Mouse (Mus musculus) liver, embryonic 16.5 days (tissue): ENCODE measurements around the gene BC051019. TPM values are rescaled to one million over a fixed set of nuclear protein-coding genes. Genes with fewer than 3 reads are reported as not detected.

ENCODE experiments used
- ATAC-seq: fragments of 200-750 bp; cut with Nextera tagmentation; 2 replicates; pipeline ENCODE4 v1.8.0; 2017; ENCODE audit warnings: low read depth, mild to moderate bottlenecking, moderate number of reproducible peaks, moderate library complexity
- H3K27ac ChIP-seq: fragments of 300-500 bp; sonication (generic); 2 replicates; pipeline ENCODE4 v1.5.1; 2014; ENCODE audit warnings: mild to moderate bottlenecking, low read length
- H3K27me3 ChIP-seq: fragments of 300-500 bp; sonication (generic); 2 replicates; pipeline ENCODE4 v1.6.1; 2014; ENCODE audit warnings: low read depth, low read length, mixed read lengths; ENCODE audit not compliant: control insufficient read depth, insufficient read depth
- H3K36me3 ChIP-seq: fragments of 300-500 bp; sonication (generic); 2 replicates; pipeline ENCODE4 v1.6.1; 2014; ENCODE audit warnings: mild to moderate bottlenecking; ENCODE audit not compliant: control insufficient read depth, insufficient read depth
- H3K4me1 ChIP-seq: fragments of 300-500 bp; sonication (generic); 2 replicates; pipeline ENCODE4 v1.6.1; 2014; ENCODE audit warnings: low read depth, low read length, mixed read lengths; ENCODE audit not compliant: control insufficient read depth
- H3K4me2 ChIP-seq: fragments of 300-500 bp; sonication (generic); 2 replicates; pipeline ENCODE4 v1.6.1; 2014; ENCODE audit warnings: low read depth, low read length, mixed read lengths
- H3K4me3 ChIP-seq: fragments of 300-500 bp; sonication (generic); 2 replicates; pipeline ENCODE4 v1.5.1; 2014; ENCODE audit warnings: low read depth, mild to moderate bottlenecking, low read length
- H3K9ac ChIP-seq: fragments of 300-500 bp; sonication (generic); 2 replicates; pipeline ENCODE4 v1.6.1; 2014; ENCODE audit warnings: low read depth, low read length
- H3K9me3 ChIP-seq: fragments of 300-500 bp; sonication (generic); replicated peaks from 2 replicates; pipeline ENCODE4 v1.6.1; 2016; ENCODE audit warnings: low read length; ENCODE audit not compliant: control insufficient read depth
- WGBS: fragments of 180-500 bp; shearing (Covaris S2); extraction: QIAGEN DNeasy Blood & Tissue Kit; methylation state at CpG from one replicate; pipeline ENCODE4 v1.1.7; 2014; ENCODE audit not compliant: insufficient replicate concordance; 5-methylcytosine and 5-hydroxymethylcytosine counted together
- polyA plus RNA-seq: library from polyadenylated mRNA; unstranded; fragments of >200 nt; fragmentation: Nextera tagmentation; extraction: Ambion mirVana; gene quantifications from 2 replicates; pipeline ENCODE4 v1.2.1, GENCODE M21; 2015

BC051019 gene
- polyA plus RNA-seq, 1 experiment from 2014 or later: 0.07 TPM

- Histone ChIP-seq H3K4me3 (no peak overlapping the region), H3K4me1 (no peaks in the 10 kb centered on the region), H3K27me3 (no peaks in the 10 kb centered on the region), H3K36me3 (no peaks in the 10 kb centered on the region), H3K4me2 (no peak overlapping the region), H3K27ac (no peak overlapping the region), H3K9ac (no peak overlapping the region), H3K9me3 (no peaks in the 10 kb centered on the region; the same call in 1 of the 2 replicates)
- no peak for ATAC-seq
- 49% methylated on average over 9 of the region's 9 CpGs for WGBS
These were observed 4.4 kb downstream of the BC051019 start for GRCm38 (mm10) chr7:109719286-109719685.

- H3K9ac ChIP-seq: no peak overlapping the region
- no peak overlapping the region for H3K4me3 ChIP-seq
- no peak overlapping the region for H3K4me2 ChIP-seq
- H3K4me1 ChIP-seq: no peaks in the 10 kb centered on the region
- WGBS: 74% methylated on average over 2 of the region's 2 CpGs
- H3K36me3 ChIP-seq: peaks cover 12% of the 10 kb centered on the region
- H3K27me3 ChIP-seq: no peaks in the 10 kb centered on the region
- no peak for ATAC-seq
- no peaks in the 10 kb centered on the region for H3K9me3 ChIP-seq
- no peak overlapping the region for H3K27ac ChIP-seq
These were observed 10.1 kb downstream of the BC051019 start for GRCm38 (mm10) chr7:109713434-109713982.

GRCm38 (mm10) chr7:109712198-109712597 is 11.5 kb downstream of the BC051019 start:
- WGBS: 87% methylated on average over 7 of the region's 7 CpGs
- Histone ChIP-seq H3K36me3 (peaks cover 12% of the 10 kb centered on the region), H3K4me3 (no peak overlapping the region), H3K27ac (no peak overlapping the region), H3K9ac (no peak overlapping the region), H3K9me3 (no peaks in the 10 kb centered on the region), H3K27me3 (no peaks in the 10 kb centered on the region), H3K4me1 (no peaks in the 10 kb centered on the region; the same call in 1 of the 2 replicates), H3K4me2 (no peak overlapping the region)
- no peak for ATAC-seq

- Histone ChIP-seq H3K4me2 (no peak overlapping the region), H3K27me3 (no peaks in the 10 kb centered on the region), H3K4me3 (no peak overlapping the region), H3K4me1 (no peaks in the 10 kb centered on the region; the same call in none of the 2 replicates), H3K36me3 (peaks cover 12% of the 10 kb centered on the region), H3K9ac (no peak overlapping the region), H3K9me3 (no peaks in the 10 kb centered on the region), H3K27ac (no peak overlapping the region)
- ATAC-seq: no peak
- WGBS: 50% methylated on average over 1 of the region's 1 CpGs
These were observed 13.6 kb downstream of the BC051019 start for GRCm38 (mm10) chr7:109710069-109710468.

- Histone ChIP-seq H3K27me3 (no peaks in the 10 kb centered on the region), H3K9me3 (no peaks in the 10 kb centered on the region), H3K4me2 (no peak overlapping the region), H3K36me3 (peaks cover 12% of the 10 kb centered on the region), H3K4me1 (peaks cover 5% of the 10 kb centered on the region), H3K27ac (no peak overlapping the region), H3K9ac (no peak overlapping the region), H3K4me3 (no peak overlapping the region)
- 49% methylated on average over 3 of the region's 3 CpGs for WGBS
- ATAC-seq: no peak
These were observed 14.7 kb downstream of the BC051019 start for GRCm38 (mm10) chr7:109708961-109709382.

GRCm38 (mm10) chr7:109707023-109707785 is 16.4 kb downstream of the BC051019 start:
- ATAC-seq: no peak
- no peaks in the 10 kb centered on the region for H3K27me3 ChIP-seq
- peaks cover 11% of the 10 kb centered on the region for H3K36me3 ChIP-seq
- no peak overlapping the region for H3K9ac ChIP-seq
- no peaks in the 10 kb centered on the region for H3K9me3 ChIP-seq
- peaks cover 12% of the 10 kb centered on the region for H3K4me1 ChIP-seq
- H3K27ac ChIP-seq: no peak overlapping the region
- H3K4me2 ChIP-seq: no peak overlapping the region
- 36% methylated on average over 4 of the region's 4 CpGs for WGBS
- H3K4me3 ChIP-seq: no peak overlapping the region

- Histone ChIP-seq H3K27me3 (no peaks in the 10 kb centered on the region), H3K9ac (peak overlapping the region; percentile 86; the same call in 1 of the 2 replicates), H3K9me3 (no peaks in the 10 kb centered on the region), H3K4me1 (peaks cover 12% of the 10 kb centered on the region), H3K27ac (no peak overlapping the region), H3K4me3 (peak overlapping the region; percentile 86), H3K36me3 (peaks cover 3% of the 10 kb centered on the region; the same call in 1 of the 2 replicates), H3K4me2 (peak overlapping the region; percentile 85)
- WGBS: 47% methylated on average over 3 of the region's 3 CpGs
- ATAC-seq: no peak
These were observed 19.2 kb downstream of the BC051019 start for GRCm38 (mm10) chr7:109704461-109704860.

- H3K36me3 ChIP-seq: no peaks in the 10 kb centered on the region; the same call in 1 of the 2 replicates
- H3K9me3 ChIP-seq: no peaks in the 10 kb centered on the region
- no peaks in the 10 kb centered on the region for H3K27me3 ChIP-seq
- H3K9ac ChIP-seq: peak overlapping the region; percentile 86
- H3K27ac ChIP-seq: peak overlapping the region; percentile 67
- H3K4me2 ChIP-seq: peak overlapping the region; percentile 85
- H3K4me1 ChIP-seq: peaks cover 12% of the 10 kb centered on the region
- 2% methylated on average over 17 of the region's 17 CpGs for WGBS
- H3K4me3 ChIP-seq: peak overlapping the region; percentile 86
- peak; percentile 50 for ATAC-seq
These were observed 19.7 kb downstream of the BC051019 start for GRCm38 (mm10) chr7:109704016-109704377.
